Mouse (Mus musculus) activated CD4-positive, CD25-positive, alpha-beta regulatory T cell, adult 9 weeks (primary cell): ENCODE measurements around the gene Rfc4. TPM values are rescaled to one million over a fixed set of nuclear protein-coding genes. Genes with fewer than 3 reads are reported as not detected.

Experiments used
- polyA plus RNA-seq: library from polyadenylated mRNA; unstranded; fragments of 100-300 nt; shearing (Covaris generic); gene quantifications from one replicate; pipeline ENCODE4 v1.2.1, GENCODE M21; 2017

Gene Rfc4
- 33.4 TPM for polyA plus RNA-seq

DNA sequence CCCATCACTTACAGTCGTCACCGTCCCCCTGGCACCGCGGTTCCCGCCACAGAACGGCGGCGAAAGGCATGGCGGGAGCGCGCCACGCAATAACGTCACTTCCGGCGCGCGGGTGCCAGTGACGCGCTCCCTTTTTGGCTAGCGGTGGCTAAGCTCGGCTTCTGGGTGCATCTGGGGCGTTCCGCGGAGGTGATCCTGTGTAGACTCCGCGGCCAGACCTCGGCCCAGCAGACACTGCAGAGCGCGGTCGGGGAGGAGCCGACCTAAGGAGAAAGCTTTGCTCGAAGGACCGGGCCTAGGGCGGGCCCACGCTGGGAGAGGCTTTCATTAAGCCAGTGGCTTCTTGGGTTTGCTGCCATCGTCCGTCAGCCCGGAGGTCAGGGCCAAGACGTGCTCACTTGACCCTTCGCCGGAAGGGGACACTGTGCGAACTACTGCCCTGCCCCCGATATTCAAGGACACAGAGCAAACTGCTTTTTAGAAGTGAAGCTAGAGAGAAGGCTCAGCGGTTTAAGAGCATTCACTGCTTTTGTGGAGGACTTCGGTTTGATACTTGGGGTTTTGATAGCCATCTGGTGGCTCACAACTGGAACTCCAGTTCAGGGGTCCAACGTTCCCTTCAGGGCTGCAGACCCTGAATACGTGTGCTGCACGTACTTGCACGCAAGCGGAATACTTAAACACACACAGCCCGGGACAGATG, at the start of gene Rfc4:
Rfc4 (minus strand) TSS at position 65 of the 703 bp plus-strand sequence.

DNA sequence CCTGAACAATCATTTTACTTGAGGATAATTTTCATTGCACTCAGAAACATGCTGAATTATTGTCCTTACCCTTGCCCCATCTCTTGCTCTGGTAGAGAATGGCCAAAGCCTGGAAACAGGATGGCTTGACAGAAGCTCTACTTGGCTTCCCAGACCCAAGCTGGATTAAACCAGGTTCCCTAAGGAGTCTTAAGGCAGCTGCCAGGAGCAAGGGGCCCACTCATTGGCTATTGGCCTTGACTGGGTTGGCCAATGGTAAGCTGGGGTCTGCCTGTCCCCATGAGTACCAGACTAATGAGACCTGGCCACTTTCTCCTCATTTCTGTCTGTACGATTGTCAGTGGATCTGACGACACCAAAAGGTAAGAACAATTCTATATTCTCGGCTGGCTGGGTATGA, 18.7 kb upstream of the Rfc4 start, which contains the start of gene Adipoq:
Adipoq (plus strand) TSS at position 257 of the 400 bp plus-strand sequence.

DNA sequence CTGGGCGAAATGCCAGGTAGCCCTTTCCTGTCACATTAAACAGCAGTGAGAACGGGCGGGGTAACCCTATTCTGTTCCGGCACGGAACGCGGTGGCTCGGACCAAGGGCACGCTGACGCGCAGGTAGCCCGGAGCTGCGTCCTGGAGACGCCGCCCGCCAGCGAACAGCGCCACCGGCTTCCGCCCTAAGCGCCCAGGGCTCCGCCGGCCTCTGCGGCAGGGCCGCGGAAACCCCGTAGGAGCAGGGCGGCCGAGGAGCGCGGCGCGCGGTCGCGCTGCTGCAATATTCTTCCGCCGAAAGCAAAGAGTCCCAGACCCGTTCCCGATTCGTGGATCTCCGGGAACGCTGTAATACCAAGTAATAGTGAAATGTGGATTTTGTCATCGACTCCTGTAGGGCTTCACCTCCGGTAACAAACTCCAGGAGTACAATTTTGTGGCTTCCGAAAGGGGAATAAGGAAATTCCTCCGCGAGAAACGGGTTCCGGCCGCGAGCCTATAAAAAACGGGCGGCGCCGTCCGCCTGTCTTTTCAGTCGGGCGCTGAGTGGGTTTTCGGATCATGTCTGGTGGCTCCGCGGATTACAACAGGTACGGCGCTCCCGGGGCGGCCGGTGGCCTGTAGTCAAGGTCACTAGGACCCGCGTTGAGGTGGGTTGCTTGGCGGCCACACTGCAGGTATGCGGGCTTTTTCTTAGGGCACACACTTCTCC, 20.1 kb downstream of the Rfc4 start, which contains the start of gene Eif4a2:
Eif4a2 (plus strand) TSS at position 214 of the 712 bp plus-strand sequence.

Other genes starting within 250 kb of the Rfc4 start
- not detected for gene Ahsg, start 236.5 kb downstream of the Rfc4 start, polyA plus RNA-seq
- gene Fetub, start 209.4 kb downstream of the Rfc4 start, polyA plus RNA-seq = not detected
- gene Hrg, start 176.7 kb downstream of the Rfc4 start, polyA plus RNA-seq = not detected
- gene Kng2, start 98.3 kb downstream of the Rfc4 start, polyA plus RNA-seq = not detected
- gene Kng1, start 69.9 kb downstream of the Rfc4 start, polyA plus RNA-seq = not detected
- 275 TPM for gene Eif4a2, start 20.3 kb downstream of the Rfc4 start, polyA plus RNA-seq
- 1.1 TPM for gene Adipoq, start 18.8 kb upstream of the Rfc4 start, polyA plus RNA-seq
- gene St6gal1, start 97.0 kb upstream of the Rfc4 start, polyA plus RNA-seq = 101 TPM